Mouse (Mus musculus) limb, embryonic 12.5 days (tissue): ENCODE results near the gene Tie1. TPM values are rescaled to one million over a fixed set of nuclear protein-coding genes. Genes with fewer than 3 reads are reported as not detected.
"Not testable (repeated sequence)": the region's sequence is repeated elsewhere in the genome, so short reads cannot be mapped to it uniquely, and the experiment has no call there.

Source experiments
- ATAC-seq: fragments of 200-750 bp; cut with Nextera tagmentation; 2 replicates; pipeline ENCODE4 v1.8.0; 2017; ENCODE audit warnings: low read depth, moderate TSS enrichment; ENCODE audit not compliant: insufficient number of reproducible peaks, insufficient read depth, low FRiP score, low TSS enrichment
- H3K27ac ChIP-seq: fragments of 300-500 bp; sonication (generic); 2 replicates; pipeline ENCODE4 v1.5.1; 2016; ENCODE audit warnings: mild to moderate bottlenecking, moderate library complexity
- H3K27me3 ChIP-seq: fragments of 300-500 bp; sonication (generic); 2 replicates; pipeline ENCODE4 v1.6.1; 2016; ENCODE audit warnings: mild to moderate bottlenecking, moderate library complexity
- H3K36me3 ChIP-seq: fragments of 300-500 bp; sonication (generic); 2 replicates; pipeline ENCODE4 v1.6.1; 2016; ENCODE audit warnings: mild to moderate bottlenecking, moderate library complexity
- H3K4me1 ChIP-seq: fragments of 300-500 bp; sonication (generic); replicated peaks from 2 replicates; pipeline ENCODE4 v1.6.1; 2016
- H3K4me2 ChIP-seq: fragments of 300-500 bp; sonication (generic); 2 replicates; pipeline ENCODE4 v1.6.1; 2016; ENCODE audit warnings: mild to moderate bottlenecking, moderate library complexity
- H3K4me3 ChIP-seq: fragments of 300-500 bp; sonication (generic); replicated peaks from 2 replicates; pipeline ENCODE4 v1.5.1; 2016; ENCODE audit warnings: mild to moderate bottlenecking
- H3K9ac ChIP-seq: fragments of 300-500 bp; sonication (generic); replicated peaks from 2 replicates; pipeline ENCODE4 v1.6.1; 2016; ENCODE audit warnings: mild to moderate bottlenecking, moderate library complexity
- H3K9me3 ChIP-seq: fragments of 300-500 bp; sonication (generic); 2 replicates; pipeline ENCODE4 v1.6.1; 2016; ENCODE audit warnings: mild to moderate bottlenecking, moderate library complexity
- WGBS: fragments of 180-500 bp; shearing (Covaris S2); methylation state at CpG from one replicate; pipeline ENCODE4 v1.1.7; 2016; 5-methylcytosine and 5-hydroxymethylcytosine counted together
- polyA plus RNA-seq: library from polyadenylated mRNA; unstranded; fragments of >200 nt; fragmentation: Nextera tagmentation; extraction: Ambion mirVana; gene quantifications from 2 replicates; pipeline ENCODE4 v1.2.1, GENCODE M21; 2016

Tie1 gene
- polyA plus RNA-seq, 1 experiment from 2014 or later, result 18.4 TPM

- peaks cover 17% of the 10 kb centered on the region for H3K27me3 ChIP-seq
- 0 out of 2 replicates have a peak, but pooled peaks cover 6% of the 10 kb centered on the region for H3K4me1 ChIP-seq
- H3K4me2 ChIP-seq, result no peak overlapping the region
- H3K36me3 ChIP-seq, result no peaks in the 10 kb centered on the region
- H3K9ac ChIP-seq, result no peak overlapping the region
- no peak overlapping the region for H3K27ac ChIP-seq
- WGBS, result 85% methylated on average over 7 of the region's 7 CpGs
- H3K9me3 ChIP-seq, result no peaks in the 10 kb centered on the region
- 0 out of 2 replicates have a peak, but pooled peaks have one; percentile 59 for ATAC-seq
- no peak overlapping the region for H3K4me3 ChIP-seq
Observed at GRCm38 (mm10) chr4:118522248-118522647, 32.4 kb upstream of the Tie1 start.

DNA sequence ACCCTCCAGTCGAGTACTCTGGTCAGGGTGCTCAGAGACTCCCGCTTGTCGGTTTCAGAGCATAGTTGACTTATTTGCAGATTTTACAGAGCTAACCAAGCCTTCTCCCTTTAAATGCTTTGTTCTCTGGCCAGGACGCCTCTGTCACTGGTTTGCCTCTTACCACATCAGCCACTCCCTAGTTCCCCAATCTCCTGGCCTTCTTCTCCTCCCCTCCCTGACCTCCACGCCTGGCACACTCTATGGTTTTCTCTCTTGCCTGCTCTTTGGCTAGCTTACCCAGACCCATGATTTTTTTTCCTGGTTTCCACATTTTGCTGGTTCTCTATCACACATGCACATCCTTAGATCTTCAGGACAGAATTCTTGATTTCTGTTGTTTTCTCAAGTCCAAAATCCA, 28.3 kb upstream of the Tie1 start:
- WGBS, result 67% methylated on average over 5 of the region's 5 CpGs
- Histone ChIP-seq H3K4me1 (peaks cover 8% of the 10 kb centered on the region; the same call in 1 of the 2 replicates), H3K27ac (no peak overlapping the region), H3K4me2 (no peak overlapping the region), H3K9ac (no peak overlapping the region), H3K27me3 (peaks cover 23% of the 10 kb centered on the region), H3K9me3 (no peaks in the 10 kb centered on the region), H3K36me3 (no peaks in the 10 kb centered on the region), H3K4me3 (no peak overlapping the region)
- no peak for ATAC-seq

DNA sequence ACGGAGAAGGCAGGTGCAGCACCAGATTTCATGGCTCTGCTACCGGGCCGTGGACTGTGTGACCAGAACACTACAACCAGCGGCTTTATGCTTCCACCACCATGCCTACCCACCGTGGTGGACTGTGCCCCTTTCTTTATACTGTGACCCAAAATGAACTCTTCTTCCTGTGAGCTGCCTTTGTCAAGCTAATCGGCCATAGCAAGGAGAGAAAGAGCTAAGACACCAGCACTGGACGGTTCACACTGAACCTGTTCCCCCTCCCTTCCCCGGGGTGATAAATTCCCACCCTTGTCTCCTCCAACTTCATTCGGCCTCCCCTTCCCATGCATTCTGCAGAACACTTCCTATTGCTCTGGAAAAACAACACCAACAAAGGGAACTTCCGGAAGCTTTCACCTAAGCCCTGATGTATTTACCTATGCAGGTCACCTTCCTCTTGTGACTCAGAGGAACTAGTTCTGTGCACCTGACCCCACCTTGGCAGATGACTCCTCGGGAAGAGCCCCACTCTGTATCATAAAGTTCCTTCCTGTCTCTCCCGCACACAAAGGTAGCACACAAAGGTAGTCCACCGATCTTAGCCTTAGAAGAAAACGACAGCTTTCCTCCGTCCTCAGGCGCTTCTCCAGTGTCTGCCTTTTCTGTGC, 27.8 kb upstream of the Tie1 start:
- Histone ChIP-seq H3K4me1 (peaks cover 7% of the 10 kb centered on the region; the same call in 1 of the 2 replicates), H3K27me3 (peaks cover 23% of the 10 kb centered on the region), H3K27ac (no peak overlapping the region), H3K36me3 (no peaks in the 10 kb centered on the region), H3K9ac (no peak overlapping the region), H3K4me3 (no peak overlapping the region), H3K9me3 (no peaks in the 10 kb centered on the region), H3K4me2 (no peak overlapping the region)
- ATAC-seq, result no peak
- WGBS, result 43% methylated on average over 16 of the region's 16 CpGs

DNA sequence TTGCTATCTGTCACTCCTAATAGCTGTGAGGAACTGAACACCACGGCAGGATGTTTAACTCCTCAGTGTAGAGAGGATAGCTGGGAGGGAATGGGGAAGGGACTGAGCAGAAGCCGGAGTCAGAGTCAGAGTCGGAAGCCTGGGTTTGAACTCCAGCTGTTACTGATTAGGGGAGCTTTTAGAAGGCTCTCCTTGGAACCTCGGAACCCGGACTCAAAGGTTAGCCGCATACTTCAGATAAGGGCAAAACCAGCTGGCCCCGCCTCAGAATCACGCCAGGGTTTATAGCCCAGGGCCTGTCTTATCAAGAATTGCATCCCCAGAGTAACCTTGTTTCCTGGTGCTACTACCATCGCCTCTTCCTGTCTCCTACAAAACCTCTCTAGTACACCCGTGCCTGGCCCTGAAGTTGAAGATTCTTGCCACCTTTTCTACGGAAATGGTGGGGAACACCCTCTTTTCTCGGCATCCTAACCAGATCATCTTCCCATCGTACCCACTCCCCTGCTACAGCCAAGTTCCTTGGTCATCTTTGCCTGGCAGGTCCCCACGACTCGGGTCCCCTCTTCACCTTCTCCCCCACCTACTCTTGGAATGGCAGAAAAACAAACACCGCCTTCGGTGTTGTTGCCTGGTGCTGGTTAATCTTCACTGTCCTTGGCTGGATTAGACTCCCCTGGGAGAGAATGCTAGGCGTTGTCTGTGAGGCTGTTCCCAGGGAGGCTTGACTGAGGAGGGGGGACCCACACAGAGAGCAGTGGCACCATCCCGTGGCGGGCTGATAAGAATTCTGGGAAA, 27.0 kb upstream of the Tie1 start:
- no peak for ATAC-seq
- H3K4me3 ChIP-seq, result no peak overlapping the region
- no peak overlapping the region for H3K27ac ChIP-seq
- H3K9me3 ChIP-seq, result no peaks in the 10 kb centered on the region
- no peaks in the 10 kb centered on the region for H3K36me3 ChIP-seq
- peaks cover 7% of the 10 kb centered on the region; the same call in 1 of the 2 replicates for H3K4me1 ChIP-seq
- 11% methylated on average over 20 of the region's 20 CpGs for WGBS
- H3K9ac ChIP-seq, result no peak overlapping the region
- H3K4me2 ChIP-seq, result no peak overlapping the region; the same call in 1 of the 2 replicates
- H3K27me3 ChIP-seq, result peaks cover 23% of the 10 kb centered on the region

GRCm38 (mm10) chr4:118509050-118509449, 19.2 kb upstream of the Tie1 start:
- Histone ChIP-seq H3K36me3 (no peaks in the 10 kb centered on the region), H3K27ac (no peak overlapping the region), H3K4me3 (no peak overlapping the region), H3K9me3 (no peaks in the 10 kb centered on the region), H3K9ac (no peak overlapping the region), H3K4me1 (no peaks in the 10 kb centered on the region), H3K27me3 (no peaks in the 10 kb centered on the region), H3K4me2 (no peak overlapping the region)
- 23% methylated on average over 6 of the region's 6 CpGs for WGBS
- no peak for ATAC-seq

GRCm38 (mm10) chr4:118507171-118507570, 17.3 kb upstream of the Tie1 start:
- not testable (repeated sequence) for H3K9me3 ChIP-seq, H3K9ac ChIP-seq, ATAC-seq, H3K27me3 ChIP-seq, H3K36me3 ChIP-seq, H3K4me2 ChIP-seq, H3K4me1 ChIP-seq, H3K4me3 ChIP-seq, H3K27ac ChIP-seq
- 88% methylated on average over 1 of the region's 1 CpGs for WGBS

DNA sequence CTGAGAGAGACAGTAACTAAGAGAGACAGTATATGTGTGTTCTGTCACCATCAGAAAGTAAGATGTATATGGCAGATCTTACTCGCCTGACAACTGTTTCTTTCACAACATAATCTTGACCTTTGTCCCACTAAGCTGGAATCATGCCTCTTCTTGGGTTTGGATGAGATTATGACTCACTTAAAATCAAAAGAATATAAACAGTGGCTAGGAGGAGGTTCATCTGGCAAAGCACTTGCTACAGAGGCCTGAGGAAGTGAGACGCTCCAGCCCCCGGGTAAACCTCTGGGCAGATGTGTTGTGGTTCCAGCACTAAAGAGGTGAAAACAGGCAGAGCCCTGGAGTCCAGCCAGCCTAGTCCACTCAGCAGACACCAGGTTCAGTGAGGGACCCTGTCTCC, 15.7 kb upstream of the Tie1 start:
- no peaks in the 10 kb centered on the region for H3K4me1 ChIP-seq
- no peak for ATAC-seq
- H3K9me3 ChIP-seq, result no peaks in the 10 kb centered on the region
- H3K36me3 ChIP-seq, result no peaks in the 10 kb centered on the region
- no peak overlapping the region for H3K27ac ChIP-seq
- H3K27me3 ChIP-seq, result no peaks in the 10 kb centered on the region
- H3K4me2 ChIP-seq, result no peak overlapping the region
- WGBS, result 74% methylated on average over 3 of the region's 3 CpGs
- no peak overlapping the region for H3K4me3 ChIP-seq
- H3K9ac ChIP-seq, result no peak overlapping the region

DNA sequence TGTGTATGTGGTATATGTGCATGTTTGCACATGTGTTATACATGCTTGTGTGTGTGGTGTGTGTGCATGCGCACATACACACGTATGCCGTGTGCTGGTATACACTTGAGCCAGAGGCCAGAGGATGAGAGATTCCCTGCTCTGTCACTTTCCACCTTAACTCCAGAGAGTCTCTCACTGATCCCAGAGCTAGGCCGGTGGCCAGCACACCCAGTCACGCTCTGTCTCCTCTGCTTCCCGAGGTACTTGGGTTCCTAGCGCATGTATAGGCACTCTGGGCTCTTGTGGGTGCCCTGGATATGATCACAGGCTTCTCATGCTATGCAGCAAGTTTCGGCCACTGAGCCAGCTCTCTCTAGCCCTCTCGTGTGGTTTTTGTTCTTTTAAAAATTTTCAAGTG, 10.9 kb upstream of the Tie1 start:
- WGBS, result 66% methylated on average over 9 of the region's 9 CpGs
- no peaks in the 10 kb centered on the region for H3K36me3 ChIP-seq
- H3K9ac ChIP-seq, result no peak overlapping the region
- no peaks in the 10 kb centered on the region for H3K9me3 ChIP-seq
- no peak overlapping the region for H3K4me2 ChIP-seq
- no peaks in the 10 kb centered on the region for H3K4me1 ChIP-seq
- H3K27me3 ChIP-seq, result no peaks in the 10 kb centered on the region
- ATAC-seq, result no peak
- no peak overlapping the region for H3K4me3 ChIP-seq
- H3K27ac ChIP-seq, result no peak overlapping the region

DNA sequence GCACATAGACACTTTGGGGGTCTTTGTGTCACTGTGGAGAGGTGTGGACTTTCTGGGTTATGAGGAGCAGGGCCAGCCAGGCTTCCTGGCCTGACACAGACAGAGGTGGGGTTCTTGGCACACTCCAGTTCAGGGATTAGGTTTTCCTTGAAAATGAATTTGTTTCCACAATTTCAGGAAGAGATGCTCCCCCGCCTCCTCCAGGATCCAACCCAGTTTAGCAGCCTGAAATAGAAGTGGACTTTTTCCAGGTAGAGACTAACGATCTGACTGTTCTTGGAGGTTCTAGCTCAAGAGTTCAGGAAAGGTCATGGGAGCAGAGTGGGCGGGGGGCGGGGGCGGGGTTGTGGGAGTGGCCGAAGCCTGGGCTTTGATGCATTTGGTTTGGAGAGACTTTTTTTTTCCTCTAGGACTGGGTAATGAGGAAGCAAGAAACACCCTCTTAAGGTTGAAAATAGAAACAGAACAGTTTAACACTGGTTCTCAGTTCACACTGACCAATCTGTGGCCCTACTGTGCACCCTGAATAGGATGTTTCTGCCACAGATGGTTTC, 10.4 kb upstream of the Tie1 start:
- WGBS, result 39% methylated on average over 6 of the region's 6 CpGs
- Histone ChIP-seq H3K4me1 (no peaks in the 10 kb centered on the region), H3K9ac (no peak overlapping the region), H3K27me3 (no peaks in the 10 kb centered on the region), H3K36me3 (no peaks in the 10 kb centered on the region), H3K4me2 (no peak overlapping the region), H3K4me3 (no peak overlapping the region), H3K27ac (no peak overlapping the region), H3K9me3 (no peaks in the 10 kb centered on the region)
- no peak for ATAC-seq

GRCm38 (mm10) chr4:118490461-118490860, 600 bp upstream of the Tie1 start:
- Histone ChIP-seq H3K9me3 (no peaks in the 10 kb centered on the region), H3K4me2 (no peak overlapping the region), H3K27ac (no peak overlapping the region), H3K27me3 (no peaks in the 10 kb centered on the region), H3K4me1 (no peaks in the 10 kb centered on the region), H3K9ac (no peak overlapping the region), H3K4me3 (no peak overlapping the region), H3K36me3 (no peaks in the 10 kb centered on the region)
- WGBS, result 93% methylated on average over 10 of the region's 10 CpGs
- no peak for ATAC-seq

DNA sequence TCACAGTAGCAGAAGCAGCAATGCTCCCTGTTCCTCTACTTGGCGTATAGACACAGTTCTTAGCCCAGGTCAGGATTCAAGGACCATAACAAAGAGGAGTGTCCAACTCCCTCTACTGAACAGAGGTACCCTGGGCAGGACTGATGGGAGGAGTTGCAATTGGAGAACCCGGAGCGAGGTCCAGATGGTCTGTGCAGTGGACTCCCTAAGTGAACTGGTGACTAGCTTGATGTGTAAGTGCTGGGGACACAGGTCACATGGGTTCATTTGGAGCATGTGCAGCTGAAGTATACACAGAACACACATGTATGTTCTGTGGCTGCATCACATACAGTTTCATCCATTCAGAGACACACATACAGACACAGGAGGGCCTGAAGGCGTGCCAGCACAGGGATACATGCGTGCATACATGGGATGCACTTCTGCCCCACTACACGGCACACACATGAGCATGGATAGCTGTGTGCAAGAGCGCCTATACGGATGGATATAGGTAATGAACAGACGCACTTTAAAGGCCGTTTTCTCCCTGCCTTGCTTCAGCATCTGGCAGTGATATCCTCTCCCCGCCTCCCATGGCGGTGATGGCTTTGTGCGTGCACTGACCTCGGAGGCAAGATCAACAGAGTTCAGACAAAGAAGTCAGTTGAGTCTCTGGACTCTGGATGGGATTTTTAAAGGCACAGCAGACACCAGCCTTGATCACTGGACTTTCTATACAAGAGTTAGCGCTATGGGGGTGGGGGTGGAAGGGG, 12.9 kb downstream of the Tie1 start:
- no peak overlapping the region for H3K4me2 ChIP-seq
- ATAC-seq, result no peak
- no peak overlapping the region for H3K27ac ChIP-seq
- H3K9ac ChIP-seq, result no peak overlapping the region
- H3K4me3 ChIP-seq, result no peak overlapping the region
- H3K36me3 ChIP-seq, result no peaks in the 10 kb centered on the region
- H3K4me1 ChIP-seq, result peaks cover 8% of the 10 kb centered on the region
- no peaks in the 10 kb centered on the region for H3K9me3 ChIP-seq
- whole genome bisulfite sequencing, result 33% methylated on average over 15 of the region's 15 CpGs
- no peaks in the 10 kb centered on the region for H3K27me3 ChIP-seq
